Mouse (Mus musculus): ENCODE results near the gene Trim14. TPM values are rescaled to one million over a fixed set of nuclear protein-coding genes. Genes with fewer than 3 reads are reported as not detected.
A peak's percentile ranks its signal among the peaks of the same experiment; 100 is the strongest.

Trim14 gene
- polyA plus RNA-seq, 1 experiment = 0.14 TPM

GRCm38 (mm10) chr4:46521457-46521856, 14.5 kb downstream of the Trim14 start:
- Histone ChIP-seq H3K4me3 (no peak overlapping the region), H3K36me3 (ENCODE audit: control insufficient read depth, insufficient read depth) (no peaks in the 10 kb centered on the region), H3K79me2 (ENCODE audit: control insufficient read depth, insufficient read depth) (no peaks in the 10 kb centered on the region), H3ac (ENCODE audit: control insufficient read depth, insufficient read length) (no peak overlapping the region), H3K4me2 (ENCODE audit: low read depth) (no peak overlapping the region), H3K27me3 (ENCODE audit: control insufficient read depth, insufficient read depth, insufficient read length) (peaks cover 19% of the 10 kb centered on the region)
- TF ChIP-seq MYOG (IDR thresholded peaks at IDR 0.05; ENCODE audit: control insufficient read depth in 1 of 3, insufficient read depth in 1 of 3, insufficient read length in 2 of 3, low read depth in 2 of 3) (no peak), MYOD1 (IDR thresholded peaks at IDR 0.05; ENCODE audit: control insufficient read depth in 1 of 3, insufficient read length in 2 of 3, low read depth in 2 of 3) (no peak), TCF12 (IDR thresholded peaks at IDR 0.05; ENCODE audit: insufficient read depth, poor library complexity, severe bottlenecking) (no peak), MAX (IDR thresholded peaks at IDR 0.05; ENCODE audit: low read depth) (no peak), POLR2AphosphoS2 (IDR thresholded peaks at IDR 0.05; ENCODE audit: insufficient read length, low read depth) (no peak), USF1 (IDR thresholded peaks at IDR 0.05; ENCODE audit: low read depth) (no peak), CEBPB (IDR thresholded peaks at IDR 0.05; ENCODE audit: insufficient read depth, poor library complexity, severe bottlenecking) (no peak), SRF (IDR thresholded peaks at IDR 0.05; ENCODE audit: control insufficient read depth, insufficient read length, low read depth) (no peak), REST (IDR thresholded peaks at IDR 0.05; ENCODE audit: insufficient read depth, insufficient read length) (no peak)

DNA sequence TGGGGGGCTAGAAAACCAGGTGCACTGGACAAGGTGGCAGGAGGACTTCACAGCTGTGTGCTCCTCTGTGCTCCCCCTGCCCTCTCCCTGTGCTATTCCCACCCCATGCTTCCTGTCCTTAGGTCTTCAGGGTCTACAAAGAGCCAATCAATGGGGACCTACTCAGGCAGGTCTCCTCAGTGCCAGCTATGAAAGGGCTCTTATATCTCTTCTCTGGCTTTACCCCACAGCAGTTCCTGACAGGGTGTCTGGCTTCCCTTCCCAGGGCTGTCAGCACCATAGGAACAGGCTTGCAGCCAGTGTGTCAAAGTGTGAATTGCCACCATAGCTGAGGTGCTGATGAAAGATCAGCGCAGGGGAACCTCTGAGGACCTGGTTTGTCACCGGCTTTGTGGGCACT, 15.4 kb downstream of the Trim14 start:
- Histone ChIP-seq H3K4me3 (no peak overlapping the region), H3K4me2 (ENCODE audit: low read depth) (no peak overlapping the region), H3ac (ENCODE audit: control insufficient read depth, insufficient read length) (no peak overlapping the region), H3K36me3 (ENCODE audit: control insufficient read depth, insufficient read depth) (no peaks in the 10 kb centered on the region), H3K27me3 (ENCODE audit: control insufficient read depth, insufficient read depth, insufficient read length) (peaks cover 19% of the 10 kb centered on the region), H3K79me2 (ENCODE audit: control insufficient read depth, insufficient read depth) (no peaks in the 10 kb centered on the region)
- TF ChIP-seq USF1 (IDR thresholded peaks at IDR 0.05; ENCODE audit: low read depth) = no peak
- TF ChIP-seq POLR2AphosphoS2 (IDR thresholded peaks at IDR 0.05; ENCODE audit: insufficient read length, low read depth) = no peak
- no peak for TF ChIP-seq TCF3 (IDR thresholded peaks at IDR 0.05; ENCODE audit: insufficient read length, low read depth)
- TF ChIP-seq E2F4 (IDR thresholded peaks at IDR 0.05; ENCODE audit: insufficient read depth) = no peak
- no peak for TF ChIP-seq POLR2A (IDR thresholded peaks at IDR 0.05; ENCODE audit: insufficient read length, low read depth)
- TF ChIP-seq MYOG (IDR thresholded peaks at IDR 0.05; ENCODE audit: control insufficient read depth in 1 of 3, insufficient read depth in 1 of 3, insufficient read length in 2 of 3, low read depth in 2 of 3) = no peak
- no peak for TF ChIP-seq TCF12 (IDR thresholded peaks at IDR 0.05; ENCODE audit: insufficient read depth, poor library complexity, severe bottlenecking)
- no peak for TF ChIP-seq MAX (IDR thresholded peaks at IDR 0.05; ENCODE audit: low read depth)
- TF ChIP-seq REST (IDR thresholded peaks at IDR 0.05; ENCODE audit: insufficient read depth, insufficient read length) = no peak
- TF ChIP-seq CEBPB (IDR thresholded peaks at IDR 0.05; ENCODE audit: insufficient read depth, poor library complexity, severe bottlenecking) = no peak
- TF ChIP-seq MYOD1 (IDR thresholded peaks at IDR 0.05; ENCODE audit: control insufficient read depth in 1 of 3, insufficient read length in 2 of 3, low read depth in 2 of 3) = no peak
- TF ChIP-seq SRF (IDR thresholded peaks at IDR 0.05; ENCODE audit: control insufficient read depth, insufficient read length, low read depth) = no peak

- Histone ChIP-seq H3K4me3 (peak overlapping the region; percentile 25), H3K79me2 (ENCODE audit: control insufficient read depth, insufficient read depth) (no peaks in the 10 kb centered on the region), H3K36me3 (ENCODE audit: control insufficient read depth, insufficient read depth) (no peaks in the 10 kb centered on the region), H3K27me3 (ENCODE audit: control insufficient read depth, insufficient read depth, insufficient read length) (no peaks in the 10 kb centered on the region), H3K4me2 (ENCODE audit: low read depth) (peak overlapping the region; percentile 90), H3ac (ENCODE audit: control insufficient read depth, insufficient read length) (peak overlapping the region; percentile 41)
- TF ChIP-seq MYOD1 (IDR thresholded peaks at IDR 0.05; ENCODE audit: control insufficient read depth in 1 of 3, insufficient read length in 2 of 3, low read depth in 2 of 3) = no peak
- no peak for TF ChIP-seq E2F4 (IDR thresholded peaks at IDR 0.05; ENCODE audit: insufficient read depth)
- no peak for TF ChIP-seq TCF3 (IDR thresholded peaks at IDR 0.05; ENCODE audit: insufficient read length, low read depth)
- no peak for TF ChIP-seq REST (IDR thresholded peaks at IDR 0.05; ENCODE audit: insufficient read depth, insufficient read length)
- no peak for TF ChIP-seq MYOG (IDR thresholded peaks at IDR 0.05; ENCODE audit: control insufficient read depth in 1 of 3, insufficient read depth in 1 of 3, insufficient read length in 2 of 3, low read depth in 2 of 3)
- no peak for TF ChIP-seq SRF (IDR thresholded peaks at IDR 0.05; ENCODE audit: control insufficient read depth, insufficient read length, low read depth)
- no peak for TF ChIP-seq CEBPB (IDR thresholded peaks at IDR 0.05; ENCODE audit: insufficient read depth, poor library complexity, severe bottlenecking)
- no peak for TF ChIP-seq USF1 (IDR thresholded peaks at IDR 0.05; ENCODE audit: low read depth)
- no peak for TF ChIP-seq POLR2A (IDR thresholded peaks at IDR 0.05; ENCODE audit: insufficient read length, low read depth)
- no peak for TF ChIP-seq TCF12 (IDR thresholded peaks at IDR 0.05; ENCODE audit: insufficient read depth, poor library complexity, severe bottlenecking)
- TF ChIP-seq POLR2AphosphoS2 (IDR thresholded peaks at IDR 0.05; ENCODE audit: insufficient read length, low read depth) = no peak
Measured at GRCm38 (mm10) chr4:46507736-46508460, 28.0 kb downstream of the Trim14 start.

- no peaks in the 10 kb centered on the region for H3K27me3 ChIP-seq (ENCODE audit: control insufficient read depth, insufficient read depth, insufficient read length)
- no peak for TF ChIP-seq CEBPB (IDR thresholded peaks at IDR 0.05; ENCODE audit: insufficient read depth, poor library complexity, severe bottlenecking)
- no peak for TF ChIP-seq SRF (IDR thresholded peaks at IDR 0.05; ENCODE audit: control insufficient read depth, insufficient read length, low read depth)
- TF ChIP-seq MAX (IDR thresholded peaks at IDR 0.05; ENCODE audit: low read depth) = no peak
- peak; percentile 96 for TF ChIP-seq POLR2A (IDR thresholded peaks at IDR 0.05; ENCODE audit: insufficient read length, low read depth)
- TF ChIP-seq MYOD1 (IDR thresholded peaks at IDR 0.05; ENCODE audit: control insufficient read depth in 1 of 3, insufficient read length in 2 of 3, low read depth in 2 of 3) = peak in 2 of 3 experiments; percentile 88 to 94
- TF ChIP-seq REST (IDR thresholded peaks at IDR 0.05; ENCODE audit: insufficient read depth, insufficient read length) = peak; percentile 24
- TF ChIP-seq POLR2AphosphoS2 (IDR thresholded peaks at IDR 0.05; ENCODE audit: insufficient read length, low read depth) = peak; percentile 96
- TF ChIP-seq USF1 (IDR thresholded peaks at IDR 0.05; ENCODE audit: low read depth) = peak; percentile 62
- TF ChIP-seq TCF12 (IDR thresholded peaks at IDR 0.05; ENCODE audit: insufficient read depth, poor library complexity, severe bottlenecking) = no peak
- TF ChIP-seq TCF3 (IDR thresholded peaks at IDR 0.05; ENCODE audit: insufficient read length, low read depth) = no peak
- TF ChIP-seq E2F4 (IDR thresholded peaks at IDR 0.05; ENCODE audit: insufficient read depth) = no peak
- TF ChIP-seq MYOG (IDR thresholded peaks at IDR 0.05; ENCODE audit: control insufficient read depth in 1 of 3, insufficient read depth in 1 of 3, insufficient read length in 2 of 3, low read depth in 2 of 3) = peak; percentile 59 to 95 (median 94)
- peak overlapping the region; percentile 90 for H3K4me2 ChIP-seq (ENCODE audit: low read depth)
Measured at GRCm38 (mm10) chr4:46506801-46507610, 28.9 kb downstream of the Trim14 start.

More at GRCm38 (mm10) chr4:46506801-46507610, 28.9 kb downstream of the Trim14 start:
- Histone ChIP-seq H3K79me2 (ENCODE audit: control insufficient read depth, insufficient read depth) (no peaks in the 10 kb centered on the region), H3K36me3 (ENCODE audit: control insufficient read depth, insufficient read depth) (no peaks in the 10 kb centered on the region), H3ac (ENCODE audit: control insufficient read depth, insufficient read length) (peak overlapping the region; percentile 41), H3K4me3 (peak overlapping the region; percentile 25)
